Mouse (Mus musculus): ENCODE measurements around the gene R3hdm2. TPM values are rescaled to one million over a fixed set of nuclear protein-coding genes. Genes with fewer than 3 reads are reported as not detected.
A peak's percentile ranks its signal among the peaks of the same experiment; 100 is the strongest.

Gene R3hdm2
- polyA plus RNA-seq, 1 experiment: 101 TPM

GRCm38 (mm10) chr10:127391774-127392173, 11.6 kb downstream of the R3hdm2 start:
- H3K4me3 ChIP-seq (ENCODE audit: insufficient read depth, low read depth, low read length): no peak overlapping the region
- no peak for DNase-seq
- H3K36me3 ChIP-seq (ENCODE audit: control insufficient read depth, insufficient read depth, low read length): peaks cover 2% of the 10 kb centered on the region; the same call in 1 of the 2 replicates
- 0 out of 2 replicates have a peak, but pooled peaks have one; percentile 11 for TF ChIP-seq CTCF (conservative IDR thresholded peaks at IDR 0.05; ENCODE audit: insufficient read depth, insufficient read length, low read depth, low read length)
- no peak for TF ChIP-seq POLR2A (IDR thresholded peaks at IDR 0.05; ENCODE audit: low read depth, low read length)
- H3K27ac ChIP-seq (ENCODE audit: insufficient read depth, low read depth, low read length): no peak overlapping the region
- no peaks in the 10 kb centered on the region for H3K27me3 ChIP-seq (replicated peaks; ENCODE audit: control insufficient read depth, insufficient read depth, low read length)
- 76% methylated on average over 6 of the region's 6 CpGs for WGBS
- H3K4me1 ChIP-seq (ENCODE audit: control insufficient read depth, insufficient read depth, low read length): no peaks in the 10 kb centered on the region

- TF ChIP-seq POLR2A (IDR thresholded peaks at IDR 0.05; ENCODE audit: low read depth, low read length) (no peak), CTCF (conservative IDR thresholded peaks at IDR 0.05; ENCODE audit: insufficient read depth, insufficient read length, low read depth, low read length) (no peak; the same call in 1 of the 2 replicates)
- 87% methylated on average over 3 of the region's 3 CpGs for WGBS
- DNase-seq: no peak
These were observed 24.6 kb downstream of the R3hdm2 start for GRCm38 (mm10) chr10:127404701-127405100.

GRCm38 (mm10) chr10:127407391-127407790, 27.3 kb downstream of the R3hdm2 start:
- 40% methylated on average over 4 of the region's 4 CpGs for WGBS
- peaks cover 8% of the 10 kb centered on the region; the same call in 1 of the 2 replicates for H3K4me1 ChIP-seq (ENCODE audit: control insufficient read depth, insufficient read depth, low read length)
- no peaks in the 10 kb centered on the region for H3K36me3 ChIP-seq (ENCODE audit: control insufficient read depth, insufficient read depth, low read length)
- H3K4me3 ChIP-seq (ENCODE audit: insufficient read depth, low read depth, low read length): no peak overlapping the region
- H3K27ac ChIP-seq (ENCODE audit: insufficient read depth, low read depth, low read length): no peak overlapping the region
- TF ChIP-seq POLR2A (IDR thresholded peaks at IDR 0.05; ENCODE audit: low read depth, low read length): no peak
- no peak for TF ChIP-seq CTCF (conservative IDR thresholded peaks at IDR 0.05; ENCODE audit: insufficient read depth, insufficient read length, low read depth, low read length)
- no peaks in the 10 kb centered on the region for H3K27me3 ChIP-seq (replicated peaks; ENCODE audit: control insufficient read depth, insufficient read depth, low read length)
- DNase-seq: peak; percentile 25

More at GRCm38 (mm10) chr10:127404701-127405100, 24.6 kb downstream of the R3hdm2 start:
- H3K4me3 ChIP-seq (ENCODE audit: insufficient read depth, low read depth, low read length): no peak overlapping the region
- no peak overlapping the region for H3K27ac ChIP-seq (ENCODE audit: insufficient read depth, low read depth, low read length)
- no peaks in the 10 kb centered on the region; the same call in 1 of the 2 replicates for H3K36me3 ChIP-seq (ENCODE audit: control insufficient read depth, insufficient read depth, low read length)
- H3K4me1 ChIP-seq (ENCODE audit: control insufficient read depth, insufficient read depth, low read length): 0 out of 2 replicates have a peak, but pooled peaks cover 3% of the 10 kb centered on the region
- no peaks in the 10 kb centered on the region for H3K27me3 ChIP-seq (replicated peaks; ENCODE audit: control insufficient read depth, insufficient read depth, low read length)

- WGBS: 38% methylated on average over 5 of the region's 5 CpGs
- no peak for DNase-seq
- H3K27me3 ChIP-seq (replicated peaks; ENCODE audit: control insufficient read depth, insufficient read depth, low read length): no peaks in the 10 kb centered on the region
- TF ChIP-seq CTCF (conservative IDR thresholded peaks at IDR 0.05; ENCODE audit: insufficient read depth, insufficient read length, low read depth, low read length): no peak
- no peak for TF ChIP-seq POLR2A (IDR thresholded peaks at IDR 0.05; ENCODE audit: low read depth, low read length)
- no peak overlapping the region for H3K27ac ChIP-seq (ENCODE audit: insufficient read depth, low read depth, low read length)
- H3K36me3 ChIP-seq (ENCODE audit: control insufficient read depth, insufficient read depth, low read length): no peaks in the 10 kb centered on the region
- H3K4me3 ChIP-seq (ENCODE audit: insufficient read depth, low read depth, low read length): no peak overlapping the region
- H3K4me1 ChIP-seq (ENCODE audit: control insufficient read depth, insufficient read depth, low read length): peaks cover 14% of the 10 kb centered on the region
These were observed 32.0 kb downstream of the R3hdm2 start for GRCm38 (mm10) chr10:127412101-127412500.

GRCm38 (mm10) chr10:127412776-127413175, 32.6 kb downstream of the R3hdm2 start:
- no peak overlapping the region for H3K27ac ChIP-seq (ENCODE audit: insufficient read depth, low read depth, low read length)
- peak; percentile 63 for DNase-seq
- H3K4me1 ChIP-seq (ENCODE audit: control insufficient read depth, insufficient read depth, low read length): peaks cover 11% of the 10 kb centered on the region
- H3K4me3 ChIP-seq (ENCODE audit: insufficient read depth, low read depth, low read length): no peak overlapping the region
- H3K36me3 ChIP-seq (ENCODE audit: control insufficient read depth, insufficient read depth, low read length): 0 out of 2 replicates have a peak, but pooled peaks cover 2% of the 10 kb centered on the region
- WGBS: 25% methylated on average over 2 of the region's 2 CpGs
- TF ChIP-seq POLR2A (IDR thresholded peaks at IDR 0.05; ENCODE audit: low read depth, low read length) (no peak), CTCF (conservative IDR thresholded peaks at IDR 0.05; ENCODE audit: insufficient read depth, insufficient read length, low read depth, low read length) (no peak)
- H3K27me3 ChIP-seq (replicated peaks; ENCODE audit: control insufficient read depth, insufficient read depth, low read length): no peaks in the 10 kb centered on the region

- H3K36me3 ChIP-seq (ENCODE audit: control insufficient read depth, insufficient read depth, low read length): 0 out of 2 replicates have a peak, but pooled peaks cover 2% of the 10 kb centered on the region
- TF ChIP-seq CTCF (conservative IDR thresholded peaks at IDR 0.05; ENCODE audit: insufficient read depth, insufficient read length, low read depth, low read length) (no peak), POLR2A (IDR thresholded peaks at IDR 0.05; ENCODE audit: low read depth, low read length) (no peak)
- H3K27me3 ChIP-seq (replicated peaks; ENCODE audit: control insufficient read depth, insufficient read depth, low read length): no peaks in the 10 kb centered on the region
- no peak overlapping the region for H3K4me3 ChIP-seq (ENCODE audit: insufficient read depth, low read depth, low read length)
- DNase-seq: no peak
- WGBS: 69% methylated on average over 1 of the region's 1 CpGs
- no peak overlapping the region for H3K27ac ChIP-seq (ENCODE audit: insufficient read depth, low read depth, low read length)
- peaks cover 11% of the 10 kb centered on the region for H3K4me1 ChIP-seq (ENCODE audit: control insufficient read depth, insufficient read depth, low read length)
These were observed 33.5 kb downstream of the R3hdm2 start for GRCm38 (mm10) chr10:127413585-127413984.

- Histone ChIP-seq H3K27ac (ENCODE audit: insufficient read depth, low read depth, low read length) (no peak overlapping the region), H3K4me3 (ENCODE audit: insufficient read depth, low read depth, low read length) (no peak overlapping the region), H3K4me1 (ENCODE audit: control insufficient read depth, insufficient read depth, low read length) (peaks cover 11% of the 10 kb centered on the region), H3K27me3 (replicated peaks; ENCODE audit: control insufficient read depth, insufficient read depth, low read length) (no peaks in the 10 kb centered on the region), H3K36me3 (ENCODE audit: control insufficient read depth, insufficient read depth, low read length) (0 out of 2 replicates have a peak, but pooled peaks cover 2% of the 10 kb centered on the region)
- WGBS: 90% methylated on average over 3 of the region's 3 CpGs
- DNase-seq: no peak
- no peak for TF ChIP-seq POLR2A (IDR thresholded peaks at IDR 0.05; ENCODE audit: low read depth, low read length)
- TF ChIP-seq CTCF (conservative IDR thresholded peaks at IDR 0.05; ENCODE audit: insufficient read depth, insufficient read length, low read depth, low read length): no peak
These were observed 34.0 kb downstream of the R3hdm2 start for GRCm38 (mm10) chr10:127414141-127414540.
